Mouse (Mus musculus) MN1 (cell line): ENCODE results near the gene Defb23.
A peak's percentile ranks its signal among the peaks of the same experiment; 100 is the strongest.

Source experiments
- DNase-seq: peaks from one replicate; pipeline ENCODE4 v3.0.0-alpha.2; 2016; ENCODE audit warnings: low spot score

Gene Defb23

GRCm38 (mm10) chr2:152464570-152465150 lies at the start of gene Defb23:
Gene Defb23, minus strand, starts transcription at chr2:152464620.
- DNase-seq = no peak

GRCm38 (mm10) chr2:152511592-152511991 lies 47.2 kb upstream of the Defb23 start, which contains the start of gene Defb26:
Gene Defb26, minus strand, starts transcription at chr2:152511692.
- no peak for DNase-seq

GRCm38 (mm10) chr2:152503950-152504349 lies 39.5 kb upstream of the Defb23 start:
- DNase-seq = no peak

- no peak for DNase-seq
Measured at GRCm38 (mm10) chr2:152500863-152501229, 36.4 kb upstream of the Defb23 start.

GRCm38 (mm10) chr2:152500204-152500862 lies 35.9 kb upstream of the Defb23 start:
- no peak for DNase-seq

GRCm38 (mm10) chr2:152498020-152498419 lies 33.6 kb upstream of the Defb23 start:
- no peak for DNase-seq

- DNase-seq = no peak
Measured at GRCm38 (mm10) chr2:152493151-152493550, 28.7 kb upstream of the Defb23 start.

- no peak for DNase-seq
Measured at GRCm38 (mm10) chr2:152490038-152490437, 25.6 kb upstream of the Defb23 start, which contains the start of gene Defb22. Gene Defb22, minus strand, starts transcription at chr2:152490138.

GRCm38 (mm10) chr2:152487024-152487423 lies 22.6 kb upstream of the Defb23 start:
- no peak for DNase-seq

- DNase-seq = no peak
Measured at GRCm38 (mm10) chr2:152481726-152482125, 17.3 kb upstream of the Defb23 start.

GRCm38 (mm10) chr2:152480881-152481280 lies 16.5 kb upstream of the Defb23 start:
- DNase-seq = peak; percentile 14

GRCm38 (mm10) chr2:152476763-152477162 lies 12.3 kb upstream of the Defb23 start, which contains the start of gene Defb20:
Gene Defb20, plus strand, starts transcription at chr2:152477063.
- no peak for DNase-seq

- no peak for DNase-seq
Measured at GRCm38 (mm10) chr2:152472434-152472833, 8.0 kb upstream of the Defb23 start.

GRCm38 (mm10) chr2:152470973-152471372 lies 6.6 kb upstream of the Defb23 start:
- peak; percentile 72 for DNase-seq

GRCm38 (mm10) chr2:152459241-152459640 lies 5.2 kb downstream of the Defb23 start:
- DNase-seq = no peak

GRCm38 (mm10) chr2:152452101-152452781 lies 12.2 kb downstream of the Defb23 start:
- no peak for DNase-seq

GRCm38 (mm10) chr2:152450241-152450640 lies 14.2 kb downstream of the Defb23 start:
- DNase-seq = peak; percentile 73

- no peak for DNase-seq
Measured at GRCm38 (mm10) chr2:152447461-152447860, 17.0 kb downstream of the Defb23 start.

GRCm38 (mm10) chr2:152446642-152447041 lies 17.8 kb downstream of the Defb23 start:
- no peak for DNase-seq

GRCm38 (mm10) chr2:152443281-152443680 lies 21.1 kb downstream of the Defb23 start:
- no peak for DNase-seq

GRCm38 (mm10) chr2:152442322-152442721 lies 22.1 kb downstream of the Defb23 start:
- DNase-seq = no peak

- DNase-seq = no peak
Measured at GRCm38 (mm10) chr2:152439833-152440232, 24.6 kb downstream of the Defb23 start.

- peak; percentile 73 for DNase-seq
Measured at GRCm38 (mm10) chr2:152438963-152439362, 25.5 kb downstream of the Defb23 start.
